Mouse (Mus musculus) ES-CJ7 (cell line): ENCODE results near the gene Gm21650.
"Not testable (repeated sequence)": the region's sequence is repeated elsewhere in the genome, so short reads cannot be mapped to it uniquely, and the experiment has no call there.

ENCODE experiments used
- DNase-seq: peaks from one replicate; pipeline ENCODE4 v3.0.0; 2011; ENCODE audit warnings: low read depth, low spot score

The Gm21650 gene

GRCm38 (mm10) chrY:77692508-77692907 is at the start of gene Gm21650:
Gm21650 (plus strand) TSS chrY:77692808.
- DNase-seq, result not testable (repeated sequence)
